Mouse (Mus musculus) urinary bladder, adult 18-20 months (tissue): ENCODE measurements at regions not wholly inside any gene's neighbourhood (a gene's known extent, or its start where the extent isn't known, plus 50 kb on each side); places are given as distances from the start of the nearest gene placed in this dataset.

Experiments used
- DNase-seq, 2 experiments: peaks; one replicate each; pipeline ENCODE4 v3.0.0; 2022; ENCODE audit warnings: low spot score in 2 of 2, mixed read lengths in 2 of 2

DNA sequence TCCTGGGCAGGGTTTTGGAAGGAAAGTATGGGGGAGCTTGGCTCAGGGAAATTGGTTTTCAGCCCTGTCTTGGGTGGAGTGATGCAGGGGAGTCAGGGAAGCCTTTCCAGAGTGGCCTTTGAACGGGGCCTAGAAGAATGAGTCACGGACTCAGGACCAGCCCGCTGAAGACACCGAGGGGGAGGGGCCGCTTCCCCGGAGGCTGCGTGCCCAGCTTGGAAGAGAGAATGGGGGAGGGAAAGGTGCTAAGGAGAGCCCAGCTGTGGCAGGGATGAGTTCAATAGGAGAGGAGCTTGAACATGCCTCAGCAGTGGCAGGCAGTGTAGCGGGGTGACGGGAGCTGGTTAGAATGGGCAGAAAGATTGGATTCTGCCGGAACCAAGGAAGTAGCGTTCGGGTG, 337.8 kb downstream of the Zfp706 start:
- no peak for DNase-seq

DNA sequence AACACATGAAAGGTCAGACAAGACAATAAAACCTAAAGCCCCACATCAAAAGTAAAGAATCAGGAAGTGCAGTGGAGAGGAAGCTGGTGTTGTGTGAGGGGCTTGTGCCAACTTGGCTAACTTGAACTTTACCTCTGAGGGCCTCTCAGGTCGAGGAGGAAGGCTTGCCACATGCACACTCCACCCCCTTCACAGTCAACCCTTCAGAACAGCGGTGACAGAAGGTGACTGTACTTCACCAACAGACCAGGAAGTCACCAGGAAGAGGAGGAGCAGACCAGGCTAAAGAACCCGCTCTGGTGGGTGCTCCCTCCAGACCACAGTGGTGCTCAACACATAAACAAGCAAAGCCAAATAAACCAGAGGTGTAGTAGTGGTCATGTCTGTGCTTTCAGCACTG, 341.0 kb downstream of the Zfp706 start:
- DNase-seq: no peak

DNA sequence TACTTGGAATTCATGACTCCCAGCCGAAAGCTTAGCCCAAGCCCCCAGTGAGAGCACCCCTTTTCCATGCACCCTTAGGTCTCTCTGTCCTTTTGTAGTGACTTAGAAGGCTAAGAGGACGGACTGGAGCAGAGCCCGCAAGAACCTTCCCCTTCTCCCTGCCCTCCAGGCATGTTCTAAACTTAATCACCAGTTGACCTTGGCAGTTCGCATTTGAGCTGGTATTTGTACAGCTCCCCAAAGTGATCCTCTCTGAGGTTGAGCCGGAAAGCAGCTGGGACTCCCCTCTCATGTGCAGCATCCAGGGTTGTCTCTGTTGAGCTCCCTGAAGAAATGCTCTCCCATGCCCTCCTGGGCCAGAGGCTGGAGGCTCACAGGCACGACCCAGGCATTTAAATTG, 343.2 kb downstream of the Zfp706 start:
- no peak for DNase-seq

DNA sequence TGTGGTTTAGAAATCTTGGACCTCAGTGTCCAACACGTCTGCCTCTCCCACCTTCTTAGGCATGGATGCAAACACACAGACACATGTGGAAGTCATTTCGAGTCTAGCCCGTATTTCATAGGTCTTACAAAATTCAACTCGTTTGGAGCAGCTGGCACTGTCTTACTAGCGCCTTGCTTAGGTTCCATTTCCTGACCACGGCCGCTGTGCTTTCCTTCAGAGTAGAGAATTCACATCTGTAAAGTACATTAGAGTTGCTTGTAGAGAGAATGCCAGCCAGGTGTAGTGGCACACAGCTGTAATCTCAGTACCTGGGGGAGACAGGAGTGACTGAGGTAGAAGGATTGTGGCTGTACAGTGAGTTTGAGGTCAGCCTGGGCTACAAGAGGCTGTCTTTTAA, 346.6 kb downstream of the Zfp706 start:
- DNase-seq: no peak
